40 mouse cellular contexts compared by ENCODE assay signal in genomic region chr11:82030171-82030570, GRCm38 (mm10). TPM values are rescaled to one million over a fixed set of nuclear protein-coding genes. Genes with fewer than 3 reads are reported as not detected.
"Had no signal": no experiment of that assay in that cellular context is flagged by ENCODE, and none has a peak within 500 bp of the region (broad histone marks: within the 10 kb centered on the region; RNA-seq: fewer than 3 reads in every experiment).

No protein-coding gene starts in this region.

- DNase-seq: gastrocnemius, adult 2 months; gastrocnemius, postnatal 10 days; gastrocnemius, postnatal 25 days; heart, adult 18-20 months; heart, postnatal 10 days; heart, postnatal 4 days; kidney, adult 18-20 months; kidney, adult 8-10 months; kidney, postnatal 10 days; kidney, postnatal 25 days; kidney, postnatal 4 days; liver; liver, embryonic 13.5 days had no signal

- H3K27ac ChIP-seq: gastrocnemius, adult 2 months; heart, embryonic 10.5 days; hindbrain, embryonic 10.5 days; hindbrain, embryonic 12.5 days; hindbrain, embryonic 14.5 days; intestine, embryonic 15.5 days; left cerebral cortex, adult 2 months; limb, embryonic 10.5 days; limb, embryonic 12.5 days; liver, embryonic 13.5 days; liver, embryonic 15.5 days had no signal

- H3K4me3 ChIP-seq: gastrocnemius, adult 2 months; heart, embryonic 10.5 days; heart, embryonic 12.5 days; hindbrain, embryonic 10.5 days; hindbrain, embryonic 12.5 days; intestine, embryonic 15.5 days; left cerebral cortex, adult 2 months; limb, embryonic 10.5 days; limb, embryonic 12.5 days; liver, embryonic 13.5 days; liver, embryonic 15.5 days had no signal

RNA-seq across cellular contexts. Expression of gene Ccl2, which starts 5.2 kb away (rescaled TPM):
- total RNA-seq: layer of hippocampus, postnatal 10 days; layer of hippocampus, postnatal 25 days; left cerebral cortex, adult 2 months; left cerebral cortex, postnatal 14 days; left cerebral cortex, postnatal 36 days had no signal
- polyA plus RNA-seq: inflammation-experienced regulatory T-cells, adult 6 months; limb, embryonic 10.5 days had no signal

RNA-seq across cellular contexts. Expression of gene Gm17268, which starts 8.2 kb away (rescaled TPM):
- total RNA-seq: gastrocnemius, adult 2 months; gastrocnemius, postnatal 10 days; gastrocnemius, postnatal 25 days; gastrocnemius, postnatal 4 days; granulocyte monocyte progenitor cell, adult 5-6 weeks; heart, adult 18-20 months; heart, adult 8-10 months; heart, postnatal 10 days; heart, postnatal 25 days; heart, postnatal 4 days; layer of hippocampus, postnatal 10 days; layer of hippocampus, postnatal 25 days; left cerebral cortex, adult 2 months; left cerebral cortex, postnatal 14 days; left cerebral cortex, postnatal 36 days had no signal
- polyA plus RNA-seq: heart, embryonic 10.5 days; heart, embryonic 12.5 days; heart, embryonic 14.5 days; heart, embryonic 16.5 days; hindbrain, embryonic 10.5 days; hindbrain, embryonic 12.5 days; hindbrain, embryonic 14.5 days; hindbrain, embryonic 16.5 days; inflammation-experienced regulatory T-cells, adult 6 months; intestine, embryonic 15.5 days; intestine, postnatal 0 days; kidney, embryonic 14.5 days; kidney, embryonic 16.5 days; limb, embryonic 10.5 days; limb, embryonic 12.5 days; limb, embryonic 14.5 days; liver, embryonic 11.5 days; liver, embryonic 13.5 days; liver, embryonic 15.5 days had no signal

RNA-seq across cellular contexts. Expression of gene Ccl7, which starts 15.3 kb away (rescaled TPM):
- total RNA-seq: gastrocnemius, adult 2 months; granulocyte monocyte progenitor cell, adult 5-6 weeks; layer of hippocampus, postnatal 25 days; left cerebral cortex, adult 2 months had no signal
- polyA plus RNA-seq: hindbrain, embryonic 10.5 days; inflammation-experienced regulatory T-cells, adult 6 months; limb, embryonic 10.5 days; limb, embryonic 12.5 days had no signal

RNA-seq across cellular contexts. Expression of gene Ccl11, which starts 27.5 kb away (rescaled TPM):
- total RNA-seq: granulocyte monocyte progenitor cell, adult 5-6 weeks had no signal
- polyA plus RNA-seq: heart, embryonic 10.5 days; hindbrain, embryonic 10.5 days; inflammation-experienced regulatory T-cells, adult 6 months; limb, embryonic 10.5 days; limb, embryonic 12.5 days; liver, embryonic 11.5 days had no signal
